Mouse (Mus musculus) CH12.LX (cell line): ENCODE data around the gene Pcnx. TPM values are rescaled to one million over a fixed set of nuclear protein-coding genes. Genes with fewer than 3 reads are reported as not detected.

Experiments
- DNase-seq: peaks from one replicate; pipeline ENCODE4 v3.0.0-alpha.2; 2013; ENCODE audit errors: extremely low read depth
- H3K27ac ChIP-seq: 2 replicates; pipeline ENCODE4 v1.5.1; 2012; ENCODE audit warnings: low read depth, mild to moderate bottlenecking, control low read depth, moderate library complexity; ENCODE audit not compliant: insufficient read depth
- H3K27me3 ChIP-seq: replicated peaks from 2 replicates; pipeline ENCODE3; 2012; ENCODE audit warnings: inconsistent platforms
- H3K36me3 ChIP-seq, 2 experiments: replicated peaks in 1 of 2; 2 replicates each; pipeline versions ENCODE3 to v1.6.1; 2012; ENCODE audit warnings: inconsistent platforms in 1 of 2, low read length in 1 of 2, mild to moderate bottlenecking in 1 of 2, mixed read lengths in 1 of 2, moderate library complexity in 1 of 2; ENCODE audit not compliant: control insufficient read depth in 1 of 2, insufficient read depth in 1 of 2
- H3K4me1 ChIP-seq, 2 experiments: 2 replicates each; pipeline ENCODE4 v1.6.1; 2012; ENCODE audit warnings: inconsistent platforms in 1 of 2, moderate library complexity in 1 of 2; ENCODE audit not compliant: insufficient read depth in 2 of 2, control insufficient read depth in 1 of 2
- H3K4me2 ChIP-seq: 2 replicates; pipeline ENCODE4 v1.6.1; 2012; ENCODE audit warnings: low read depth, mild to moderate bottlenecking, control low read depth; ENCODE audit not compliant: poor library complexity, insufficient read depth, severe bottlenecking
- H3K4me3 ChIP-seq, 3 experiments: fragments of 150-350 bp in 1 of 3; sonication (generic) in 1 of 3; replicated peaks in 1 of 3; 2 replicates each; pipeline versions ENCODE3 to v1.5.1; 2011 to 2012; ENCODE audit warnings: low read depth in 2 of 3, low read length in 2 of 3, mild to moderate bottlenecking in 2 of 3, moderate library complexity in 2 of 3, control low read depth in 1 of 3, improper control_type of control experiment in 1 of 3, inconsistent platforms in 1 of 3, mixed read lengths in 1 of 3; ENCODE audit not compliant: poor library complexity in 1 of 3
- H3K79me2 ChIP-seq: replicated peaks from 2 replicates; pipeline ENCODE4 v1.6.1; 2012; ENCODE audit warnings: mild to moderate bottlenecking, moderate library complexity; ENCODE audit not compliant: control insufficient read depth, poor library complexity, insufficient read depth, severe bottlenecking; ENCODE audit errors: extremely low read depth
- H3K9ac ChIP-seq: 2 replicates; pipeline ENCODE4 v1.6.1; 2012; ENCODE audit warnings: low read depth, mild to moderate bottlenecking, control low read depth, moderate library complexity; ENCODE audit not compliant: insufficient read depth
- H3K9me3 ChIP-seq: replicated peaks from 2 replicates; pipeline ENCODE3; 2012; ENCODE audit warnings: low read length, inconsistent platforms, mixed read lengths
- E2F4 ChIP-seq: IDR thresholded peaks from 2 replicates; pipeline ENCODE4 v1.6.1; 2011; ENCODE audit warnings: low read depth, low read length, improper control_type of control experiment; ENCODE audit not compliant: insufficient replicate concordance
- KAT2A ChIP-seq: IDR thresholded peaks from 2 replicates; pipeline ENCODE4 v1.6.1; 2012; ENCODE audit warnings: low read length, improper control_type of control experiment, inconsistent platforms; ENCODE audit not compliant: insufficient replicate concordance
- MEF2A ChIP-seq: IDR thresholded peaks from 2 replicates; pipeline ENCODE4 v1.6.1; 2014; ENCODE audit warnings: low read depth, mild to moderate bottlenecking, inconsistent platforms, low read length, improper control_type of control experiment, borderline replicate concordance
- MXI1 ChIP-seq: IDR thresholded peaks from 2 replicates; pipeline ENCODE4 v1.6.1; 2011; ENCODE audit warnings: mild to moderate bottlenecking, low read depth, low read length, improper control_type of control experiment
- NELFE ChIP-seq: IDR thresholded peaks from 2 replicates; pipeline ENCODE4 v1.6.1; 2011; ENCODE audit warnings: low read depth, low read length, improper control_type of control experiment
- POLR2A ChIP-seq: IDR thresholded peaks from 2 replicates; pipeline ENCODE4 v1.6.1; 2011; ENCODE audit warnings: low read depth, mild to moderate bottlenecking, improper control_type of control experiment, low read length
- RAD21 ChIP-seq: IDR thresholded peaks from 2 replicates; pipeline ENCODE4 v1.6.1; 2011; ENCODE audit warnings: low read depth, mild to moderate bottlenecking, low read length, improper control_type of control experiment, moderate library complexity
- RCOR1 ChIP-seq: conservative IDR thresholded peaks from 2 replicates; pipeline ENCODE4 v1.6.1; 2012; ENCODE audit warnings: low read depth, mild to moderate bottlenecking, inconsistent platforms, low read length, improper control_type of control experiment
- SIN3A ChIP-seq: IDR thresholded peaks from 2 replicates; pipeline ENCODE4 v1.6.1; 2012; ENCODE audit warnings: low read length, improper control_type of control experiment, inconsistent platforms
- SMC3 ChIP-seq: IDR thresholded peaks from 2 replicates; pipeline ENCODE4 v1.6.1; 2011; ENCODE audit warnings: low read depth, low read length, improper control_type of control experiment
- TBP ChIP-seq: conservative IDR thresholded peaks from 2 replicates; pipeline ENCODE4 v1.6.1; 2011; ENCODE audit warnings: low read depth, low read length, improper control_type of control experiment
- USF1 ChIP-seq: IDR thresholded peaks from 2 replicates; pipeline ENCODE4 v1.6.1; 2014; ENCODE audit warnings: low read depth, mild to moderate bottlenecking, inconsistent platforms, low read length, improper control_type of control experiment
- ZKSCAN1 ChIP-seq: IDR thresholded peaks from 2 replicates; pipeline ENCODE4 v1.6.1; 2012; ENCODE audit warnings: low read depth, inconsistent platforms, low read length, improper control_type of control experiment, borderline replicate concordance
- ZNF384 ChIP-seq: IDR thresholded peaks from 2 replicates; pipeline ENCODE4 v1.6.1; 2012; ENCODE audit warnings: low read depth, low read length, improper control_type of control experiment, inconsistent platforms
- dilution Hi-C: fragments of 300-500 bp; cut with MboI; formaldehyde crosslinking; loops from 2 replicates; pipeline ENCODE4 v1.14.3; 2020; ENCODE audit warnings: low sequenced_read_pairs; ENCODE audit not compliant: extremely low pct_unique_long_range_greater_than_20kb, extremely low pct_ligation_motif_present
- in situ Hi-C: fragments of 300-500 bp; cut with MboI; formaldehyde crosslinking; loops from 3 replicates; pipeline ENCODE4 v1.14.3; 2019; ENCODE audit warnings: low sequenced_read_pairs, low pct_ligation_motif_present, low pct_unique_long_range_greater_than_20kb, mixed read lengths
- polyA plus RNA-seq: library from polyadenylated mRNA; unstranded; fragments of >175 nt; gene quantifications from 2 replicates; pipeline ENCODE4 v1.2.1, GENCODE M21; 2012; ENCODE audit warnings: low read depth; ENCODE audit not compliant: insufficient read length
- total RNA-seq, 2 experiments: library from RNA; depleted of rRNA; stranded (reverse); fragments of 300-350 nt in 1 of 2; fragments of >200 nt in 1 of 2; gene quantifications; 2 replicates each; pipeline ENCODE4 v1.2.3; 2012 to 2014

Pcnx gene
- total and polyA plus RNA-seq, 3 experiments = 16.2 to 89.1 (median 68.2) TPM

DNA sequence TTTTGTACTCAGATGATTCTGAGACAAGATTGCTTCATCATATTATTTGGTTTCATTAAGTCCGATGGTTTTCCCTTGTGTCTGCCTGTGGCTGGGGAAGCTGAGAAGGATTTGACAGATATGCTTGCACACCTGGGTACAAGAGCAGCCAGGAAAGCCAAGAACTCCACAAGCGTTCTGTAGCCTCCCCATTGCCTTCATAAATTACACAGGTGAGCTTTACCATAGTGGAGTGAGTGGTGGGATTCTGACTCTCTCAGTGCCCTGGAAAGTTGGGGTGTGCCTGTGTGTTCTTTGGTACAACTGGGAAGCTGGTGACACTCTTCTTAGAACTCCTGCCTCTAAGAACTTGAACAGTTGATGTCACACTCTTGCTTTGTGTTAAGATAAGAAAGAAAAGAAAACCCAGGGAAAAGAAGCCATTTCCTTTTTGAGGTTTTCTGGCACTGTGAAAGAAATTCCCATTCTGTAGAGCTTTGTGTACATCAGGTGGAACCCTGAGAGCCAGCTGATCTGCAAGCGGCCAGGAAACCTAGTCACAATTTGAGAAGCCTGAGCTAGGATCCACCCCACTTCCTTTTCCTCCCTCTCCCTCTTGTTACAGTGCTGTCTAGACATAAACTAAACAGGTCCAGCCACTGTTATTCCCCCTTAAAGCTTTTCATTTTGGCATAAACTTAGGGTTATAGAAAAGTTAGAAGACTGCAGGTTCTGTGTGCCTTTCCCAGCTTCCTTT, 9.6 kb downstream of the Pcnx start:
- Histone ChIP-seq H3K4me2 (no peak overlapping the region), H3K36me3 (peaks cover 10 to 48% of the 10 kb centered on the region in 2 experiments), H3K9ac (no peak overlapping the region), H3K4me3 (no peak overlapping the region), H3K4me1 (peaks cover 38 to 99% of the 10 kb centered on the region in 2 experiments), H3K27me3 (no peaks in the 10 kb centered on the region), H3K9me3 (no peaks in the 10 kb centered on the region), H3K27ac (no peak overlapping the region), H3K79me2 (peaks cover 94% of the 10 kb centered on the region)
- dilution Hi-C loops (no loop called here), in situ Hi-C loops (loop anchor here (10.0 kb wide), 1 partner anchor 75 kb away; no protein-coding TSS in a partner anchor)
- DNase-seq = no peak
- TF ChIP-seq ZKSCAN1 = no peak
- TF ChIP-seq, all 38 proteins: peak for 0

DNA sequence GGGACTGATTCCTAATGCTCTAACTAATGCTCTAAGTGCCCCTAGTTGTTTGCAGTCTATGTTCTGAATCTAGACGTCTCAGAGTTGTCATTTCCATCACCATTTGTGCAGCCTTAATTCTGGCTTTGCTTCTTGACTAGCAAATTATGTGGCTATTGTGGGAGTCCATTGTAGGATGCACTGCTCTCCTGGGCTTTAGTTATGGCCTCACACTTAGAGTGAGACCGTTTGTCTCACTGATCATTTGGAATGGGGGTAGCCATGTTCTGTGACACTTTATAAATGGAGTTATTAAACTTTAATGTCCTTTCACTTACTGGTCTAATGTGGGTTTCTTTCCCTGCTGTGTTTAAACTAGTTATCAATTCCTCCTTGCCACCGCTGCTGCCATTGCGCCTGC, 13.5 kb downstream of the Pcnx start:
- Histone ChIP-seq H3K36me3 (peaks cover 0 to 37% of the 10 kb centered on the region in 2 experiments), H3K4me1 (peaks cover 20 to 76% of the 10 kb centered on the region in 2 experiments; a peak in 3 of 4 replicates), H3K27me3 (no peaks in the 10 kb centered on the region), H3K79me2 (peaks cover 88% of the 10 kb centered on the region), H3K4me2 (peak overlapping the region; percentile 84), H3K9me3 (peaks cover 4% of the 10 kb centered on the region), H3K4me3 (no peak overlapping the region), H3K27ac (peak overlapping the region; percentile 62), H3K9ac (no peak overlapping the region)
- no peak for TF ChIP-seq RCOR1
- TF ChIP-seq MEF2A = no peak
- no peak for TF ChIP-seq TBP
- TF ChIP-seq SIN3A = no peak
- TF ChIP-seq RAD21 = no peak
- TF ChIP-seq SMC3 = no peak
- TF ChIP-seq ZKSCAN1 = no peak
- TF ChIP-seq POLR2A = no peak
- TF ChIP-seq KAT2A = no peak
- TF ChIP-seq E2F4 = no peak
- no peak for TF ChIP-seq NELFE
- TF ChIP-seq MXI1 = no peak
- TF ChIP-seq ZNF384 = no peak
- no peak for TF ChIP-seq USF1
- dilution Hi-C loops = no loop called here
- DNase-seq = no peak
- in situ Hi-C loops = no loop called here
